18 mouse cellular contexts compared by ENCODE assay signal in the genomic region with DNA sequence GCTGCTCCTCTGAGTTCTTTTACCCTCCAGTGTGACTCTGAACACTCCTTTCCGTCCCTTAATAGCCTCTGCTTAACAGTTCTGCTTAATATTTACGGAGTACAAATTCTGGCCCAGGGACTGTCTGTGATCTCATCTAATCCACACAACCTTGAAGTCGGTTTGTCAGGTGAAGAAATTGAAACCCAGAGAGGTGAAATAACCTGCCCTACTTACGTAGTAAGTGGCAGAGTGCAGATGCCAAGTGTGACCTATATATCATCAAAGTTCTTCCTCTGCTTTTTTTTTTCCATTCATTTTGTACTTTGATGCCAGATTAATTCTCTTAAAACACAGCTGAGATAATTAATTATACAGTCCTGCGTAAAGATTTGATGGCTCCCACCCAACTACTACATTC. TPM values are rescaled to one million over a fixed set of nuclear protein-coding genes. Genes with fewer than 3 reads are reported as not detected.
"Had no signal": no experiment of that assay in that cellular context is flagged by ENCODE, and none has a peak within 500 bp of the region (broad histone marks: within the 10 kb centered on the region; RNA-seq: fewer than 3 reads in every experiment).

No protein-coding gene starts in this region.

- H3K9me3 ChIP-seq: limb, embryonic 15.5 days; liver, embryonic 12.5 days; neural tube, embryonic 12.5 days had no signal

- H3K36me3 ChIP-seq: limb, embryonic 15.5 days; liver, embryonic 12.5 days; neural tube, embryonic 12.5 days had no signal

- ATAC-seq: intestine, postnatal 0 days; liver, embryonic 12.5 days had no signal

- DNase-seq: kidney, adult 8-10 months; kidney, postnatal 25 days; layer of hippocampus, postnatal 36 days; lung, embryonic 14.5 days; lung, postnatal 4 days had no signal

- H3K4me1 ChIP-seq: liver, embryonic 12.5 days had no signal

- H3K4me3 ChIP-seq: limb, embryonic 15.5 days; liver, embryonic 12.5 days; myocyte; neural tube, embryonic 12.5 days had no signal

- H3K27me3 ChIP-seq: limb, embryonic 15.5 days; neural tube, embryonic 12.5 days had no signal

- H3K4me2 ChIP-seq: limb, embryonic 15.5 days; liver, embryonic 12.5 days; lung, embryonic 14.5 days; neural tube, embryonic 12.5 days had no signal

- H3K9ac ChIP-seq: limb, embryonic 15.5 days; liver, embryonic 12.5 days; lung, embryonic 14.5 days; neural tube, embryonic 12.5 days had no signal

- H3K27ac ChIP-seq: limb, embryonic 15.5 days; liver, embryonic 12.5 days; neural tube, embryonic 12.5 days; stomach, postnatal 0 days had no signal

RNA-seq across cellular contexts. Expression of a gene that starts 20.8 kb away (rescaled TPM):
- total RNA-seq: neutrophil, adult 5-6 weeks had no signal
- polyA plus RNA-seq: limb, embryonic 11.5 days; myocyte had no signal

RNA-seq across cellular contexts. Expression of a gene that starts 20.8 kb away (rescaled TPM):
- total RNA-seq: layer of hippocampus, postnatal 36 days; left cerebral cortex, adult 8-10 months; left cerebral cortex, postnatal 25 days; megakaryocyte, adult 5-6 weeks; neutrophil, adult 5-6 weeks had no signal
- polyA plus RNA-seq: kidney, embryonic 16.5 days; limb, embryonic 11.5 days; limb, embryonic 15.5 days; liver, embryonic 12.5 days; liver, embryonic 16.5 days; myocyte; neural tube, embryonic 12.5 days; stomach, postnatal 0 days had no signal
